12 mouse cellular contexts compared by ENCODE assay signal in the genomic region with DNA sequence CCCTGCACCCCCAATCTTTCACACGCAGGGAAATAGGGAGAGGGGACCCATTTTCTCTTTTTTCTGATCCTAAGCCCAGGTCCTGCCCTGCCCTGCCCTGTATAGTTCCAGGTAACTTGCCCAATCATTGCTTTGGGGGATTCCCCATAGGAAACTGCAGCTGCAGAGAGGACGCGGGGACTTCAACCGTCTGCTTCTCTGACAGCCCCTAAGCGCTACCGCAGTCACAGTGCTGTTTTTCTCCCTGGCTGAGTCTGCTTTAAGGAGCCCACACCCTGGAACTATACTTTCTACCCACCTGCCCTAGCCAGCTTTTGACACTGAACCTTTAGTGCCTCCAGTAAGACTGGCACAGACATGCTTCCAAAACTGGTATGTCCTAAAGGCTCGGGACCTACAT. TPM values are rescaled to one million over a fixed set of nuclear protein-coding genes. Genes with fewer than 3 reads are reported as not detected.
DNase-seq lines count a peak whose midpoint lies in the region; ATAC-seq lines count a peak whose summit lies in the region.
"Had no signal": no experiment of that assay in that cellular context is flagged by ENCODE, and none has a peak within 500 bp of the region (broad histone marks: within the 10 kb centered on the region; RNA-seq: fewer than 3 reads in every experiment).

No protein-coding gene starts in this region.

- 0 out of 2 replicates have a peak overlapping the region, but pooled peaks have one; percentile 24 for H3K4me3 ChIP-seq in liver, embryonic 11.5 days (ENCODE audit: low read depth, low read length)
- no peak overlapping the region for H3K4me3 ChIP-seq in liver, embryonic 12.5 days

- H3K27ac ChIP-seq in liver, embryonic 11.5 days (ENCODE audit: low read depth, low read length): peak overlapping the region; percentile 30
- 0 out of 2 replicates have a peak overlapping the region, but pooled peaks have one; percentile 5 for H3K27ac ChIP-seq in liver, embryonic 12.5 days

- peaks cover 33% of the 10 kb centered on the region for H3K4me1 ChIP-seq in liver, embryonic 11.5 days (replicated peaks; ENCODE audit: control insufficient read depth, insufficient read depth, low read length)
- H3K4me1 ChIP-seq in liver, embryonic 12.5 days: peaks cover 59% of the 10 kb centered on the region

- peak overlapping the region; percentile 16; the same call in 1 of the 2 replicates for H3K9ac ChIP-seq in liver, embryonic 11.5 days (ENCODE audit: low read depth, low read length)
- no peak overlapping the region for H3K9ac ChIP-seq in liver, embryonic 12.5 days

- no peaks in the 10 kb centered on the region for H3K27me3 ChIP-seq in liver, embryonic 11.5 days (replicated peaks; ENCODE audit: control insufficient read depth, insufficient read depth, low read length)
- H3K27me3 ChIP-seq in liver, embryonic 12.5 days (replicated peaks): no peaks in the 10 kb centered on the region

- H3K4me2 ChIP-seq in liver, embryonic 11.5 days: peak overlapping the region; percentile 93
- H3K4me2 ChIP-seq in liver, embryonic 12.5 days: peak overlapping the region; percentile 97

- H3K36me3 ChIP-seq in liver, embryonic 11.5 days (ENCODE audit: control insufficient read depth, insufficient read depth, low read length): peaks cover 19% of the 10 kb centered on the region; the same call in 1 of the 2 replicates
- peaks cover 42% of the 10 kb centered on the region for H3K36me3 ChIP-seq in liver, embryonic 12.5 days

- no peaks in the 10 kb centered on the region for H3K9me3 ChIP-seq in liver, embryonic 11.5 days (ENCODE audit: control insufficient read depth, low read length)
- H3K9me3 ChIP-seq in liver, embryonic 12.5 days (replicated peaks): no peaks in the 10 kb centered on the region

- DNase-seq in liver, embryonic 11.5 days (ENCODE audit: low spot score): no peak
- no peak for DNase-seq in liver
- peak; percentile 12 for DNase-seq in c-Kit-positive CD71-positive TER-119-positive erythroid progenitor cells, embryonic 14.5 days (ENCODE audit: low spot score)
- peak; percentile 61 for DNase-seq in thymus, postnatal 0 days (ENCODE audit: low spot score)
- no peak for DNase-seq in lung, adult 18-20 months
- no peak for DNase-seq in adrenal gland, adult 18-20 months (ENCODE audit: low spot score in 2 of 2)
- DNase-seq in frontal cortex, postnatal 25 days (ENCODE audit: low spot score in 2 of 2): no peak
- DNase-seq: adrenal gland, postnatal 36 days; heart, postnatal 4 days; lung, postnatal 36 days had no signal

- 57% methylated on average over 7 of the region's 7 CpGs for WGBS in liver, embryonic 11.5 days
- 31% methylated on average over 7 of the region's 7 CpGs for whole genome bisulfite sequencing in liver, embryonic 12.5 days (ENCODE audit: insufficient replicate concordance)

- ATAC-seq in liver, embryonic 11.5 days (replicated peaks; ENCODE audit: low FRiP score): no peak
- no peak for ATAC-seq in liver, embryonic 12.5 days

RNA-seq across cellular contexts. Expression of a gene that starts 3.9 kb away (rescaled TPM):
- 554 and 596 TPM in 2 replicates for polyA plus RNA-seq in liver, embryonic 11.5 days (2014; fragmentation: Nextera tagmentation; extraction: Ambion mirVana)
- 348 and 381 TPM in 2 replicates for polyA plus RNA-seq in liver, embryonic 12.5 days (2016; fragmentation: Nextera tagmentation; extraction: Ambion mirVana)
- polyA plus RNA-seq in thymus, postnatal 0 days (2015; fragmentation: Nextera tagmentation; extraction: Ambion mirVana): 328 and 352 TPM in 2 replicates
- total RNA-seq in adrenal gland, adult 18-20 months (2021): 10 to 100 TPM in 1 of 2 experiments, 1 to 10 TPM in 1; 9.5 to 30.8 TPM

RNA-seq across cellular contexts. Expression of a gene that starts 46.4 kb away (rescaled TPM):
- polyA plus RNA-seq in liver, embryonic 11.5 days (2014; fragmentation: Nextera tagmentation; extraction: Ambion mirVana): 4.8 and 5.7 TPM in 2 replicates
- 3.9 TPM in 2 replicates for polyA plus RNA-seq in liver, embryonic 12.5 days (2016; fragmentation: Nextera tagmentation; extraction: Ambion mirVana)
- polyA plus RNA-seq in thymus, postnatal 0 days (2015; fragmentation: Nextera tagmentation; extraction: Ambion mirVana): 1.3 and 1.4 TPM in 2 replicates
- 1 to 10 TPM; 3.8 to 5.9 TPM for total RNA-seq in adrenal gland, adult 18-20 months (2021)

RNA-seq across cellular contexts. Expression of a gene that starts 55.7 kb away (rescaled TPM):
- 29.9 and 32.9 TPM in 2 replicates for polyA plus RNA-seq in liver, embryonic 11.5 days (2014; fragmentation: Nextera tagmentation; extraction: Ambion mirVana)
- polyA plus RNA-seq in liver, embryonic 12.5 days (2016; fragmentation: Nextera tagmentation; extraction: Ambion mirVana): 24.7 and 26.9 TPM in 2 replicates
- polyA plus RNA-seq in thymus, postnatal 0 days (2015; fragmentation: Nextera tagmentation; extraction: Ambion mirVana): 19.9 and 26.7 TPM in 2 replicates
- 10 to 100 TPM; 14.1 to 18.3 TPM for total RNA-seq in adrenal gland, adult 18-20 months (2021)
- total RNA-seq: ES-E14 had no signal

Comparison
In these comparisons a context has a peak if more than half of its experiments do, and no peak if none do; other contexts are left out.
1. DNase-seq: peak in c-Kit-positive CD71-positive TER-119-positive erythroid progenitor cells, embryonic 14.5 days (single experiment) and thymus, postnatal 0 days (single experiment); none in liver, embryonic 11.5 days (single experiment), liver (single experiment), lung, adult 18-20 months (0 of 2), adrenal gland, adult 18-20 months (0 of 2) and frontal cortex, postnatal 25 days (0 of 2).